Mouse (Mus musculus): ENCODE measurements at regions not wholly inside any gene's neighbourhood (a gene's known extent, or its start where the extent isn't known, plus 50 kb on each side); places are given as distances from the start of the nearest gene placed in this dataset.

DNA sequence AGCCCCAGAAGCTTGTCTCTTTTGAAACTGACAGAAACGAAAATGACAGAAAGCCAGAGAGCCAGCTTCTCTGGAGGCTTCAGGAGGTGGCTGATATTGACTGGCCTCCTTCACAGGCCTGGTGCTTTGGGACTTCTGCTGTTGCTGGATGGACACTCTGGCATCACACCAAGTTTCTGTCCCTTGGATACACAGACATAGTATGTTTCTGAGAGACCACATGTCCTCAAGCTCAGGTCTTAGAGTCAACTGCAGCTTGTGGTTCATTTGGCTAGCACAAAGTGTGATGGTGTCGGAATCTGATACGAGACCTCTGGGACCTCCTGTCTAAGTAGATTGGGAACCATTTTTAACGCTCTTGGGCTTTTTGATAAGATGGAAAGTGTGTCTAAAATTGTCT is 502.0 kb downstream of the Sqor start:
- Histone ChIP-seq H3K27me3 (no peaks in the 10 kb centered on the region), H3K27ac (no peak overlapping the region), H3K36me3 (no peaks in the 10 kb centered on the region), H3K9ac (no peak overlapping the region), H3K4me3 (no peak overlapping the region), H3K4me1 (replicated peaks) (no peaks in the 10 kb centered on the region), H3K4me2 (no peak overlapping the region), H3K9me3 (replicated peaks) (no peaks in the 10 kb centered on the region)
- ATAC-seq (replicated peaks; ENCODE audit: insufficient number of reproducible peaks, insufficient read depth, low FRiP score, low read depth), result 0 out of 2 replicates have a peak, but pooled peaks have one; percentile 27
- 63% methylated on average over 4 of the region's 4 CpGs for WGBS

GRCm38 (mm10) chr2:123274866-123275735 is 510.1 kb downstream of the Sqor start:
- no peak for ATAC-seq (replicated peaks; ENCODE audit: insufficient number of reproducible peaks, insufficient read depth, low FRiP score, low read depth)
- H3K27me3 ChIP-seq, result no peaks in the 10 kb centered on the region
- H3K4me3 ChIP-seq, result no peak overlapping the region
- no peaks in the 10 kb centered on the region for H3K36me3 ChIP-seq
- H3K4me2 ChIP-seq, result no peak overlapping the region
- 69% methylated on average over 9 of the region's 9 CpGs for WGBS
- no peaks in the 10 kb centered on the region for H3K9me3 ChIP-seq (replicated peaks)
- no peaks in the 10 kb centered on the region; the same call in 1 of the 2 replicates for H3K4me1 ChIP-seq (replicated peaks)
- no peak overlapping the region for H3K9ac ChIP-seq
- H3K27ac ChIP-seq, result no peak overlapping the region

GRCm38 (mm10) chr2:123275736-123276330 is 510.8 kb downstream of the Sqor start:
- no peak overlapping the region for H3K27ac ChIP-seq
- H3K9me3 ChIP-seq (replicated peaks), result no peaks in the 10 kb centered on the region
- ATAC-seq (replicated peaks; ENCODE audit: insufficient number of reproducible peaks, insufficient read depth, low FRiP score, low read depth), result no peak
- 46% methylated on average over 6 of the region's 6 CpGs for WGBS
- no peaks in the 10 kb centered on the region for H3K27me3 ChIP-seq
- H3K4me1 ChIP-seq (replicated peaks), result no peaks in the 10 kb centered on the region; the same call in 1 of the 2 replicates
- no peaks in the 10 kb centered on the region for H3K36me3 ChIP-seq
- H3K4me3 ChIP-seq, result no peak overlapping the region
- H3K9ac ChIP-seq, result no peak overlapping the region
- no peak overlapping the region for H3K4me2 ChIP-seq

- no peaks in the 10 kb centered on the region for H3K36me3 ChIP-seq
- no peak overlapping the region for H3K27ac ChIP-seq
- H3K4me2 ChIP-seq, result no peak overlapping the region
- H3K4me3 ChIP-seq, result no peak overlapping the region
- ATAC-seq (replicated peaks; ENCODE audit: insufficient number of reproducible peaks, insufficient read depth, low FRiP score, low read depth), result no peak
- WGBS, result 66% methylated on average over 6 of the region's 6 CpGs
- H3K9ac ChIP-seq, result no peak overlapping the region
- no peaks in the 10 kb centered on the region for H3K27me3 ChIP-seq
- H3K9me3 ChIP-seq (replicated peaks), result no peaks in the 10 kb centered on the region
- no peaks in the 10 kb centered on the region for H3K4me1 ChIP-seq (replicated peaks)
Measured at GRCm38 (mm10) chr2:123311554-123312276, 546.7 kb downstream of the Sqor start.

- Histone ChIP-seq H3K36me3 (no peaks in the 10 kb centered on the region), H3K4me3 (no peak overlapping the region), H3K4me2 (no peak overlapping the region), H3K27me3 (no peaks in the 10 kb centered on the region), H3K4me1 (replicated peaks) (no peaks in the 10 kb centered on the region), H3K9ac (no peak overlapping the region), H3K27ac (no peak overlapping the region), H3K9me3 (replicated peaks) (no peaks in the 10 kb centered on the region)
- 9% methylated on average over 8 of the region's 8 CpGs for WGBS
- ATAC-seq (replicated peaks; ENCODE audit: insufficient number of reproducible peaks, insufficient read depth, low FRiP score, low read depth), result no peak
Measured at GRCm38 (mm10) chr2:123312277-123312617, 547.2 kb downstream of the Sqor start.

GRCm38 (mm10) chr2:123320448-123321097 is 555.5 kb downstream of the Sqor start:
- Histone ChIP-seq H3K9me3 (replicated peaks) (no peaks in the 10 kb centered on the region), H3K36me3 (no peaks in the 10 kb centered on the region), H3K9ac (no peak overlapping the region), H3K4me2 (no peak overlapping the region), H3K27ac (no peak overlapping the region), H3K27me3 (no peaks in the 10 kb centered on the region), H3K4me1 (replicated peaks) (peaks cover 6% of the 10 kb centered on the region; the same call in 1 of the 2 replicates), H3K4me3 (no peak overlapping the region)
- ATAC-seq (replicated peaks; ENCODE audit: insufficient number of reproducible peaks, insufficient read depth, low FRiP score, low read depth), result no peak
- 76% methylated on average over 4 of the region's 4 CpGs for WGBS

- 62% methylated on average over 3 of the region's 3 CpGs for WGBS
- ATAC-seq (replicated peaks; ENCODE audit: insufficient number of reproducible peaks, insufficient read depth, low FRiP score, low read depth), result no peak
- H3K27ac ChIP-seq, result 0 out of 2 replicates have a peak overlapping the region, but pooled peaks have one; percentile 40
- no peak overlapping the region for H3K9ac ChIP-seq
- no peaks in the 10 kb centered on the region for H3K27me3 ChIP-seq
- H3K4me2 ChIP-seq, result no peak overlapping the region
- no peak overlapping the region for H3K4me3 ChIP-seq
- H3K36me3 ChIP-seq, result no peaks in the 10 kb centered on the region
- peaks cover 6% of the 10 kb centered on the region; the same call in 1 of the 2 replicates for H3K4me1 ChIP-seq (replicated peaks)
- H3K9me3 ChIP-seq (replicated peaks), result no peaks in the 10 kb centered on the region
Measured at GRCm38 (mm10) chr2:123323769-123324168, 558.7 kb downstream of the Sqor start.

DNA sequence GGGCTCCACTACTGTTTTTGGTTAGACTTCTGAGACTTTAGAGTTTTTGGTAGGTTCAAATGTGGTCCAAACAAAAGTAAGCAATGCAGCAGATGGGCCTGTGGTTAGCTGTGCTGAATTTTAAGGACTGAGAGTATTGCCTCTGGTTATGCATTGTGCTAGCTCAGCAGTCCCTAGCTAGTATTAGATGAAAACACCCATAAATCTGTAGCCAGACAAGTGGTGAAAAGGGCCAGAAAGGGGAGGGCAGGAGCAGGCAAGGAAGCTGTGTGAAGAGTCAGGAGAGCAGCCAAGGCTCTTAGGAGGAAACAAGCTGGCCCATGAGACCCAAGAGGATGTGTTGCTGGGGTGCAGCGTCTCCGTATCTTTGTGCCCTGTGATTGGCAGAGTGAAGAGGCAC is 559.9 kb downstream of the Sqor start:
- H3K9ac ChIP-seq, result no peak overlapping the region
- peaks cover 6% of the 10 kb centered on the region; the same call in 1 of the 2 replicates for H3K4me1 ChIP-seq (replicated peaks)
- no peak overlapping the region for H3K4me2 ChIP-seq
- 31% methylated on average over 2 of the region's 2 CpGs for WGBS
- H3K27me3 ChIP-seq, result no peaks in the 10 kb centered on the region
- H3K36me3 ChIP-seq, result no peaks in the 10 kb centered on the region
- H3K27ac ChIP-seq, result no peak overlapping the region
- ATAC-seq (replicated peaks; ENCODE audit: insufficient number of reproducible peaks, insufficient read depth, low FRiP score, low read depth), result no peak
- H3K4me3 ChIP-seq, result no peak overlapping the region
- H3K9me3 ChIP-seq (replicated peaks), result no peaks in the 10 kb centered on the region

- no peak overlapping the region for H3K27ac ChIP-seq
- no peaks in the 10 kb centered on the region for H3K4me1 ChIP-seq (replicated peaks)
- H3K4me2 ChIP-seq, result no peak overlapping the region
- H3K9ac ChIP-seq, result no peak overlapping the region
- H3K4me3 ChIP-seq, result no peak overlapping the region
- no peaks in the 10 kb centered on the region for H3K27me3 ChIP-seq
- WGBS, result 77% methylated on average over 10 of the region's 10 CpGs
- no peaks in the 10 kb centered on the region for H3K36me3 ChIP-seq
- no peaks in the 10 kb centered on the region for H3K9me3 ChIP-seq (replicated peaks)
- ATAC-seq (replicated peaks; ENCODE audit: insufficient number of reproducible peaks, insufficient read depth, low FRiP score, low read depth), result no peak
Measured at GRCm38 (mm10) chr2:123349625-123350346, 584.7 kb downstream of the Sqor start.

DNA sequence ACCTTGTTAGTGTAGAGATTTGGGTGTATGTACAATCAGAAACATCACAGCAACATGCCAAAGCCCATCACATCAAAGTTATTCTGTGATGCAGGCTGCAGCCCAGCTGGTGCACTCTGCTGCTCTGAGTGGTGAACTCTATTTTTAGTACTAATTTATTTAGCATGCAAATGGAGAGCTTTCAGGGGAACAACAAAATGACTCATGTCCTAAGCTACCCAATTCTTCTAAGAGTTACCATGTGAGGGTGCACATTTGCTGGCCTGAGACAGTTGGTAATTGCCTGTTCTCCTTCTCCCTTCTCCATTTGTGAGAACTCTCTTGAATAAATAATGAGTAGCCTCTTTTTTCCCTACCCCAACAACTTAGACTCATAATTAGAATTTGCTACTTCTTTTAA is 599.2 kb downstream of the Sqor start:
- ATAC-seq (replicated peaks; ENCODE audit: insufficient number of reproducible peaks, insufficient read depth, low FRiP score, low read depth), result no peak
- no peak overlapping the region for H3K27ac ChIP-seq
- no peaks in the 10 kb centered on the region for H3K4me1 ChIP-seq (replicated peaks)
- H3K4me3 ChIP-seq, result no peak overlapping the region
- no peak overlapping the region for H3K4me2 ChIP-seq
- H3K27me3 ChIP-seq, result no peaks in the 10 kb centered on the region
- no peaks in the 10 kb centered on the region for H3K9me3 ChIP-seq (replicated peaks)
- H3K36me3 ChIP-seq, result no peaks in the 10 kb centered on the region
- H3K9ac ChIP-seq, result no peak overlapping the region

GRCm38 (mm10) chr2:123366571-123366970 is 601.5 kb downstream of the Sqor start:
- H3K36me3 ChIP-seq, result no peaks in the 10 kb centered on the region
- no peaks in the 10 kb centered on the region for H3K4me1 ChIP-seq (replicated peaks)
- no peak overlapping the region for H3K4me3 ChIP-seq
- no peak overlapping the region for H3K4me2 ChIP-seq
- H3K9me3 ChIP-seq (replicated peaks), result no peaks in the 10 kb centered on the region
- no peak overlapping the region for H3K9ac ChIP-seq
- no peaks in the 10 kb centered on the region for H3K27me3 ChIP-seq
- H3K27ac ChIP-seq, result no peak overlapping the region
- no peak for ATAC-seq (replicated peaks; ENCODE audit: insufficient number of reproducible peaks, insufficient read depth, low FRiP score, low read depth)
- 90% methylated on average over 2 of the region's 2 CpGs for WGBS

Data from heart, embryonic 15.5 days (tissue).